Mouse (Mus musculus): ENCODE measurements around the gene Runx1.

DNA sequence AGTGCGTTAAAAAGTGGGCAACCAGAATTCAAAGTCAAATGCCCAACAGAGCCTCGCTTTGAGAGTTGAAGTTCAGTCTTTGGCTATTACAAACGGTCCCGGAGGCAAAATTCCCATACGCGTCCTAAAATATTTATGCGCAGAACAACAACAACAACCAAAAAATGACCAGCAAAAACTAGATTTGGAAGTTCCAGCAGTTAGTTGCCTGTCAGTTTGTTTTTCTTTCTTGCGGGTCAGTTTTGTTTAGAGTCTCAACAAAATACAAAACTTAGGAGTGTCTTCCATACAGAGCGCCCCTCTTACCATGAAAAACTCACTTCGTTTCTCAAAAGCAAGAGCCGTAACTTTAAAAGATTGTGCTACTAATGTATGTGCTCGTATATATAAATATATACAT is 130.0 kb downstream of the Runx1 start:
- TF ChIP-seq CTCF (IDR thresholded peaks at IDR 0.05; ENCODE audit: control insufficient read depth, insufficient read depth, insufficient replicate concordance, low read depth, low read length) (no peak), POLR2A (IDR thresholded peaks at IDR 0.05; ENCODE audit: control insufficient read depth, low read depth, low read length) (no peak)
